Mouse (Mus musculus): Measurements from ENCODE around the gene Rab38. TPM values are rescaled to one million over a fixed set of nuclear protein-coding genes. Genes with fewer than 3 reads are reported as not detected.

Rab38 gene
- polyA plus RNA-seq (2012; rRNA removed): 0.23 and 0.27 TPM in 2 replicates

DNA sequence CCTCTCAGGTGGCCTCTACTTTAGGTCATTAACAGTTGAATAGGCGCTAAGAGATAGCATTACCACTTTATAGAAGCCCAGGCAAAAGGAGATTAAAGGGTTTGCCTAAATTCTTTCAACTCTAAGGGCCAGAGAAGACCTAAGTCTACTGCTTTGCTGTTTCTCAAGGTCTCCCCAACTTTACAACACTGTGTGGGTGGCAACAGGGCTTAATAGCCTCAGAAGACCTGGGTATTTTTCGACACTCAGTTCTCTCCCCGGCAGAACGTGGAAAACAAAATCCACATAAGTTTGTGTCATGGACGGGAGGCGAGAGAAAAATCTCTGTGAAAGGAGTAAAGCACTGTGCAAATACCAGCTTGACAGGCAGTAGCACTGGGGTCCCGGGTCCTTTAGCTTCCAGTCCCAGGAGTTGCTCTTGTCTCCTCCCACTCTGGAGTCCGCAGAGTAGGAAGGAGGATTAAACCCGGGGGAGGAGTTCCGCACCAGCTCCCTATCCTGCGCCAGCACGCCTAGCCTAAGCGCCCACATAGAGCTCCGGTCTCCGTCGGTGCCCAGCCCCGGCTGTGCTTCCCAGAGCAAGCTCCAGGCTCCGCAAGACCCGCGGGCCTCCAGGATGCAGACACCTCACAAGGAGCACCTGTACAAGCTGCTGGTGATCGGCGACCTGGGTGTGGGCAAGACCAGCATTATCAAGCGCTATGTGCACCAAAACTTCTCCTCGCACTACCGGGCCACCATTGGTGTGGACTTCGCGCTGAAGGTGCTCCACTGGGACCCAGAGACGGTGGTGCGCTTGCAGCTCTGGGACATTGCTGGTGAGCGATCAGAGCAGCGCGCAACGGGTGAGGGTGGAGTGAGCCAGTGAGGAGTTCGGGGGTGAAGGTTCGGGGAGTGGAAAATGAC lies at the start of gene Rab38:
TSS of gene Rab38 (plus strand) at position 488 of the 906 bp plus-strand sequence.
- TF ChIP-seq CTCF (IDR thresholded peaks at IDR 0.05; ENCODE audit: extremely low read depth, insufficient read depth, low read length) (no peak), POLR2A (IDR thresholded peaks at IDR 0.05; ENCODE audit: extremely low read depth, insufficient read depth, low read length) (no peak)
- Histone ChIP-seq H3K4me3 (ENCODE audit: insufficient read depth, low read length) (peak within 1 kb of the TSS; percentile 35), H3K27ac (ENCODE audit: insufficient read depth, low read length) (no peak within 1 kb of the TSS), H3K4me1 (ENCODE audit: control insufficient read depth, insufficient read depth, low read length) (no peaks in the 10 kb centered on the region)

DNA sequence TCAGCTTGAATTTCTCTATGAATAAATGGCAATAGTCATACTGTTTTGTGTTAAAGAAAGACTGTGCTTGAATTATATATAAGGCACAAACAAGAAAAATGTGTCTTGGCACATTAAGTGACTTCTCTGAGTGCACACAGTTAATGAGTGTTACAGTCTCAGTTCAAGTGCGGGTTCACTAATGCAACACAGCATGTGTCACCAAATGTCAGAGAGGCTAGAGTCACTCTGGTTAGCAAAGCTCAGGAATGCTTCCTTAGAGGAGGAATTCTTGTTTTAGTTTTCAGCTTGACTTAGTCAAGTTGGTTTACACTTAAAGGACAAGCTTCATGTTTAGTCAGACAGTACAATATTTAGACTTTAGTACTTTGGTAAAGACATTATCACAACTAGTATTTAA lies 35.5 kb upstream of the Rab38 start:
- H3K27ac ChIP-seq (ENCODE audit: insufficient read depth, low read length): no peak overlapping the region
- H3K4me1 ChIP-seq (ENCODE audit: control insufficient read depth, insufficient read depth, low read length): no peaks in the 10 kb centered on the region
- no peak overlapping the region for H3K4me3 ChIP-seq (ENCODE audit: insufficient read depth, low read length)
- no peak for TF ChIP-seq POLR2A (IDR thresholded peaks at IDR 0.05; ENCODE audit: extremely low read depth, insufficient read depth, low read length)
- TF ChIP-seq CTCF (IDR thresholded peaks at IDR 0.05; ENCODE audit: extremely low read depth, insufficient read depth, low read length): no peak

DNA sequence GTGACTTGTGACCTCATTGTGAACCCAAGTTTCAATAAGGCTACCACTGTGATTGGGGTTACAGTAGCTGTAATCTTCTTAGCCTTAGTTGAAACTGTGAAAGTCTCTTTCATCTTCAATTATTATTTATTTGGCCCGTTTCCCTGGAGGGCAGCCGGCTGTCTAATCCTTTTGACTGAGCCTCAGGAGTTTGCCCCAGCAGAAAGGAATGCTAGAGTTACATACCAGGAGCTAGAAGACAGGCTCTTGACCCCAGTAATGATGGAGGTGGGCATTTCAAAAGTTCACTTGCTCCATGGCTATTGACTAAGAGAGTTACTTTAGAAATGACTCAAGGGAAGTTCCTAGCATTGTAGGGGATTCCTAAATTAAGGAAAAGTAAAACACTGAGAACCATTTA lies 34.3 kb upstream of the Rab38 start:
- Histone ChIP-seq H3K27ac (ENCODE audit: insufficient read depth, low read length) (no peak overlapping the region), H3K4me3 (ENCODE audit: insufficient read depth, low read length) (no peak overlapping the region), H3K4me1 (ENCODE audit: control insufficient read depth, insufficient read depth, low read length) (no peaks in the 10 kb centered on the region)
- no peak for TF ChIP-seq POLR2A (IDR thresholded peaks at IDR 0.05; ENCODE audit: extremely low read depth, insufficient read depth, low read length)
- TF ChIP-seq CTCF (IDR thresholded peaks at IDR 0.05; ENCODE audit: extremely low read depth, insufficient read depth, low read length): no peak

DNA sequence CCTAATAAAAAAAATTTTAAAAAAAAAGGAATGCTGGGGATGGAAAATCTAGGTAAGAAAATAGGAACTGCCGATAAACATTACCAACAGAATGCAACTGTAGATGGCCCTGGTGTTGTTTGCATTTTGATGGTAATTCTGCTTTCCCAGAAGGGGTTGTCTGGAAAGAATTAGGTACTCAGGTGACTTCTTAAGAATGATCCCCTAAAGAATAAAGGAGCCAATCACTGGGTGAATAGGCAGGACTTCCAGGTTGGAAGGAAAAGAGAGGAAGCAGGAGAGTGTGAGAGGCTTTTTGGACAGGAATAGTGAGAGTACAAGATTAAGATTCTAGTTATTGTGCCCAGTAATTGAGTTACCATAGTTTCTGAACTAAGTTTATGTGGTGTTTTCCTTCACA lies 24.8 kb upstream of the Rab38 start:
- H3K4me1 ChIP-seq (ENCODE audit: control insufficient read depth, insufficient read depth, low read length): no peaks in the 10 kb centered on the region
- H3K4me3 ChIP-seq (ENCODE audit: insufficient read depth, low read length): no peak overlapping the region
- TF ChIP-seq CTCF (IDR thresholded peaks at IDR 0.05; ENCODE audit: extremely low read depth, insufficient read depth, low read length) (no peak), POLR2A (IDR thresholded peaks at IDR 0.05; ENCODE audit: extremely low read depth, insufficient read depth, low read length) (no peak)
- H3K27ac ChIP-seq (ENCODE audit: insufficient read depth, low read length): no peak overlapping the region

DNA sequence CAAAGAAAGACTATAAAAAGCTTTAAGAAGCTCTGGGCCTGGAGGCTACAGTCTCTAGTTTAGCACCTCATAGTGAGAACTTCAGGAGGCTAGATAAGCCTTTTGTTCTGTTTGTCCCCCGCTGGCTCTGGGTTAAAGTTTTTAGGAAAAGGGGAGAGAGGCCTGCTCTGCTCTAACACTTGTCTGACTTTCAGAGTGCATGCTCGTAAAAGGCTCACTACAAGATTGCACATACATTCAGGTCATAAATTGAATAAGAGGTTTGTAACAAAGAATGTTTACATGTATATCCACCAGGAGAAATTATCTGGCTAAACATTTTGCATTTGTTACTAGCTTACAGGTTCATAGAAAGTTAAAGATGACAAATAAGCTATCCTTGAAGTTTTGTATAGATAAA lies 23.6 kb upstream of the Rab38 start:
- TF ChIP-seq CTCF (IDR thresholded peaks at IDR 0.05; ENCODE audit: extremely low read depth, insufficient read depth, low read length) (no peak), POLR2A (IDR thresholded peaks at IDR 0.05; ENCODE audit: extremely low read depth, insufficient read depth, low read length) (no peak)
- Histone ChIP-seq H3K4me1 (ENCODE audit: control insufficient read depth, insufficient read depth, low read length) (no peaks in the 10 kb centered on the region), H3K27ac (ENCODE audit: insufficient read depth, low read length) (no peak overlapping the region)

DNA sequence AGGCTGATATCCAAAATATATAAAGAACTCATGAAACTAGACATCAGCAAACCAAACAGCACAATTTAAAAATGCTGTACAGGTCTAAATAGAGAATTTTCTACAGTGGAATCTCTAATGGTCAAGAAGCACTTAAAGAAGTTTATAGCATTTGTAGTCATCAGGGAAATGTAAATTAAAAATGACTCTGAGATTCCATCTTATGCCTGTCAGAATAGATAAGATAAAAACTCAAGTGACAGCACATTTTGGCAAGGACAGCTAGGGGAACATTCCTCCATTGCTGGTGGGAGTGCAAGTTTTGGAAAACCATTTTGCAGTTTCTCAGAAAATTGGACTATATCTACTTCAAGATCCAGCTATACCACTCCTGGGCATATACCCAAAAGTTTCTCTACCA lies 8.3 kb upstream of the Rab38 start:
- no peak for TF ChIP-seq POLR2A (IDR thresholded peaks at IDR 0.05; ENCODE audit: extremely low read depth, insufficient read depth, low read length)
- TF ChIP-seq CTCF (IDR thresholded peaks at IDR 0.05; ENCODE audit: extremely low read depth, insufficient read depth, low read length): no peak
- Histone ChIP-seq H3K4me1 (ENCODE audit: control insufficient read depth, insufficient read depth, low read length) (no peaks in the 10 kb centered on the region), H3K4me3 (ENCODE audit: insufficient read depth, low read length) (no peak overlapping the region), H3K27ac (ENCODE audit: insufficient read depth, low read length) (no peak overlapping the region)

More for the DNA sequence above, 23.6 kb upstream of the Rab38 start:
- no peak overlapping the region for H3K4me3 ChIP-seq (ENCODE audit: insufficient read depth, low read length)

DNA sequence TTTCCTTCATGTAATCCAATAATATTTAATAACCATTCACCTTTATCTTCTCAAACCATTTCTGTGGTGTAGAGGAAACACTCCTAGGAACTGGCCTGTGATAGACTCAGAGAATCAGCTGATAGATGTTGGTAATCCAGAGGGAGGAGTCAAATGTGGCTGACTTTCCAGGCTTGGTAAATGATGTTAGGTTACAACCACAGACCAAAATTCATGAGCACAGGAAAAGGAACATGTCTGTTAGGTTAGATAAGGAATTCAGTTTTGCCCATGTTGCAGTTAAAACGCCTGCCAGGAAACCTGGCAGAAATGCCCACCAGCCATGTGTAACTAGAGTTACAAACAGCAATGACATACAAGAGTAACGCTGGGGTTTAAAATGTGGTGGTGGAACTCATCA lies 6.2 kb upstream of the Rab38 start:
- no peak overlapping the region for H3K4me3 ChIP-seq (ENCODE audit: insufficient read depth, low read length)
- no peaks in the 10 kb centered on the region for H3K4me1 ChIP-seq (ENCODE audit: control insufficient read depth, insufficient read depth, low read length)
- no peak overlapping the region for H3K27ac ChIP-seq (ENCODE audit: insufficient read depth, low read length)
- TF ChIP-seq POLR2A (IDR thresholded peaks at IDR 0.05; ENCODE audit: extremely low read depth, insufficient read depth, low read length) (no peak), CTCF (IDR thresholded peaks at IDR 0.05; ENCODE audit: extremely low read depth, insufficient read depth, low read length) (no peak)

DNA sequence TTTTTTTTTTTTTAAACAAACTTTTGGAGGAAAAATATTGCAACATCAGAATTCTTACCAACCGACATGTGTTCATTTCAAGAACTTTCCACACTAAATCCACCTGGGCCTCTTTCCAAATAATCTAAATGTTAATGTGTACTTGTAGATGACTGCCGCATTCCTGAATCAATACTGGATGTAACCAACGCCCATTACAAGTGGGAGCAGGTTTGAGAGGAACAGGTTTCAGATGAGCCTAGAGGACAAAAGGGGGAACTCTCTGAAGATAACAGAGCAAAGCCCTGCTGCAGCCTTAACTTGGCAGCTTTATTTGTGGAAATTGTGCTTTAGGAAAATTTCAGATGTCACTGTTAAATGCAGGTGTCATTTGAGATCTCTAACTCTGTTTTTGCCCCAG lies 4.3 kb upstream of the Rab38 start:
- H3K4me3 ChIP-seq (ENCODE audit: insufficient read depth, low read length): no peak overlapping the region
- TF ChIP-seq CTCF (IDR thresholded peaks at IDR 0.05; ENCODE audit: extremely low read depth, insufficient read depth, low read length): no peak
- no peak for TF ChIP-seq POLR2A (IDR thresholded peaks at IDR 0.05; ENCODE audit: extremely low read depth, insufficient read depth, low read length)
- H3K27ac ChIP-seq (ENCODE audit: insufficient read depth, low read length): no peak overlapping the region
- H3K4me1 ChIP-seq (ENCODE audit: control insufficient read depth, insufficient read depth, low read length): no peaks in the 10 kb centered on the region

DNA sequence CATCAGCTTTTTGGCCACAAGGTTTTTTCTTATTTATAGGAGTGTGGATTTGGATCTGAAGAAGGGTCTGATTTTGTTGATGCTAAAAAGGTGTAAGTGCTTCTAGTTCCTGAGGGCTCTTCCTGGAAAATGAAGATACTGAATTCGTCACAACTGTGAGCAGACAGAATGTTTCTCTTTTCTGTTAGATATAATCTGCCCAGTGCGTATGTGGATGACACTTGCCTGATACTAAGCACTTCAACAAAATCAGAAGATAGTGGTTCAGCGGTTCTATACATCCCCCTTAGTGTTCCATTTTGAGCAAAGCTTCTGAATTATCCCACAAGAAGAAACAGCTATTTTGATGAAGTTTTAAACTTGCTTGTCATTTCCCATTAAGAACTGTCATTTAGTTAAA lies 2.6 kb upstream of the Rab38 start:
- no peak overlapping the region for H3K27ac ChIP-seq (ENCODE audit: insufficient read depth, low read length)
- no peak overlapping the region for H3K4me3 ChIP-seq (ENCODE audit: insufficient read depth, low read length)
- no peak for TF ChIP-seq POLR2A (IDR thresholded peaks at IDR 0.05; ENCODE audit: extremely low read depth, insufficient read depth, low read length)
- no peak for TF ChIP-seq CTCF (IDR thresholded peaks at IDR 0.05; ENCODE audit: extremely low read depth, insufficient read depth, low read length)
- H3K4me1 ChIP-seq (ENCODE audit: control insufficient read depth, insufficient read depth, low read length): no peaks in the 10 kb centered on the region

DNA sequence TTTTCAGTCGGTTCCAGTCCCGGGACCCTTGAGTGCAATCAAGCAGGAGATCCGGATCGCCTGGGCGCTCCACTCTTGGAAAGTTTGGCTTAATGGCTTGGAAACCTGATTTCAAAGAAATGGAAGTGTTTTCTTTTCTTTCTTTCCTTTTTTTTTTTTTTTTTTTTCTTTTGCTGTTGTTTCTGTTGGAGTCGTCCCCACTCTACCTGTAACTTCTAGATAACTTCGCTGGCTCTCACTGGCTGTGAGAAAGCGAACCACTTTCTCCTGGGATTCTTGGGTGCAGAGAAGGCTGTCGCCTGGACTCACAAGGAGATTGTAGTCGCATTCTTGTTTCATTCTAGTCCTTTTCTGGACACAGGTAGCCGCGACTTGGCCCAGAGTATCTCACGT lies 615 bp downstream of the Rab38 start:
- TF ChIP-seq CTCF (IDR thresholded peaks at IDR 0.05; ENCODE audit: extremely low read depth, insufficient read depth, low read length): no peak
- TF ChIP-seq POLR2A (IDR thresholded peaks at IDR 0.05; ENCODE audit: extremely low read depth, insufficient read depth, low read length): no peak
- no peaks in the 10 kb centered on the region for H3K4me1 ChIP-seq (ENCODE audit: control insufficient read depth, insufficient read depth, low read length)
- H3K4me3 ChIP-seq (ENCODE audit: insufficient read depth, low read length): peak overlapping the region; percentile 35
- no peak overlapping the region for H3K27ac ChIP-seq (ENCODE audit: insufficient read depth, low read length)

Measured in cortical plate, adult 2 months (tissue).